Mouse (Mus musculus) adrenal gland, adult 18-20 months (tissue): ENCODE results near the gene Lipo1. TPM values are rescaled to one million over a fixed set of nuclear protein-coding genes. Genes with fewer than 3 reads are reported as not detected.
"Not testable (repeated sequence)": the region's sequence is repeated elsewhere in the genome, so short reads cannot be mapped to it uniquely, and the experiment has no call there.

Experiments
- DNase-seq, 2 experiments: peaks; one replicate each; pipeline ENCODE4 v3.0.0; 2021 to 2022; ENCODE audit warnings: low spot score in 2 of 2
- long read RNA-seq, 2 experiments: library from polyadenylated mRNA; stranded (forward); transcript quantifications; one replicate each; pipeline ENCODE4 v2.0.0; 2021
- total RNA-seq, 2 experiments: library from RNA; stranded (reverse); gene quantifications; 1 replicate in 1 of 2; 2 replicates in 1 of 2; pipeline ENCODE4 v1.2.3; 2021

The Lipo1 gene
- not detected for total RNA-seq
- long read RNA-seq, experiment 1 = 0 reads
- long read RNA-seq, experiment 2 = 0 reads

GRCm38 (mm10) chr19:33787359-33787758 lies at the start of gene Lipo1:
Gene Lipo1, minus strand, starts transcription at chr19:33787459.
- not testable (repeated sequence) for DNase-seq

- no peak for DNase-seq
These were observed 532 bp downstream of the Lipo1 start for GRCm38 (mm10) chr19:33786576-33787277.

GRCm38 (mm10) chr19:33761287-33762086 lies 25.8 kb downstream of the Lipo1 start, which contains the start of gene Lipo3:
Gene Lipo3, minus strand, starts transcription at chr19:33761951.
- peak; percentile 6 to 23 for DNase-seq

GRCm38 (mm10) chr19:33751259-33751658 lies 36.0 kb downstream of the Lipo1 start, which contains the start of gene Lipo2:
Gene Lipo2, minus strand, starts transcription at chr19:33751359.
- DNase-seq = not testable (repeated sequence)

Other genes with a start within 250 kb of the Lipo1 start
- gene Gm8978, start 162.2 kb downstream of the Lipo1 start, total RNA-seq = not detected
- under 1 TPM; 0.17 to 0.19 TPM for gene Lipo2, start 36.1 kb downstream of the Lipo1 start, total RNA-seq
- 10 to 100 TPM; 11.4 to 11.9 TPM for gene Lipo3, start 25.5 kb downstream of the Lipo1 start, total RNA-seq
- gene Lipf, start 173.7 kb upstream of the Lipo1 start, total RNA-seq = not detected
- under 1 TPM in 1 of 2 experiments, not detected in 1; 0.13 TPM for gene Lipk, start 220.8 kb upstream of the Lipo1 start, total RNA-seq